Mouse (Mus musculus) left cerebral cortex, postnatal 25 days (tissue): ENCODE measurements around the gene Glra2. TPM values are rescaled to one million over a fixed set of nuclear protein-coding genes. Genes with fewer than 3 reads are reported as not detected.
"Not testable (repeated sequence)": the region's sequence is repeated elsewhere in the genome, so short reads cannot be mapped to it uniquely, and the experiment has no call there.

Experiments
- DNase-seq, 2 experiments: peaks; one replicate each; pipeline ENCODE4 v3.0.0; 2022; ENCODE audit warnings: low spot score in 2 of 2, mixed read lengths in 1 of 2
- intact Hi-C: fragments of 180-260 bp; cut with DNase I; formaldehyde crosslinking; loops from one replicate; pipeline ENCODE4 v1.15.1; 2025
- total RNA-seq, 2 experiments: library from RNA; stranded (reverse); gene quantifications; 2 replicates each; pipeline ENCODE4 v1.2.3; 2021

Gene Glra2
- 10 to 100 TPM; 13.1 TPM for total RNA-seq

- intact Hi-C loops = loop anchor here (5.0 kb wide), 1 partner anchor 135 kb away; no protein-coding TSS in a partner anchor
- peak; percentile 8 to 12 for DNase-seq
Observed at GRCm38 (mm10) chrX:165326939-165327698, at the start of gene Glra2. TSS of gene Glra2 (minus strand) at chrX:165327393.

- intact Hi-C loops = no loop called here
- DNase-seq = peak in 1 of 2 experiments; percentile 6
Observed at GRCm38 (mm10) chrX:165362798-165363197, 35.6 kb upstream of the Glra2 start.

GRCm38 (mm10) chrX:165344611-165345010, 17.4 kb upstream of the Glra2 start:
- intact Hi-C loops = no loop called here
- no peak for DNase-seq

GRCm38 (mm10) chrX:165327699-165328333, 623 bp upstream of the Glra2 start:
- peak; percentile 40 to 57 for DNase-seq
- intact Hi-C loops = loop anchor here (2.0 to 5.0 kb wide), 2 partner anchors 136 to 819 kb away; no protein-coding TSS in a partner anchor

- intact Hi-C loops = loop anchor here (5.0 kb wide), 2 partner anchors 134 to 954 kb away; partner anchors contain the start of gene Glra2
- DNase-seq = peak; percentile 4 to 48
Observed at GRCm38 (mm10) chrX:165193550-165193949, 133.6 kb downstream of the Glra2 start.

GRCm38 (mm10) chrX:165191170-165191569, 136.0 kb downstream of the Glra2 start:
- peak in 1 of 2 experiments; percentile 3 for DNase-seq
- intact Hi-C loops = loop anchor here (5.0 kb wide), 2 partner anchors 136 to 956 kb away; partner anchors contain the start of gene Glra2

- DNase-seq, intact Hi-C loops: not testable (repeated sequence)
Observed at GRCm38 (mm10) chrX:165182948-165183347, 144.2 kb downstream of the Glra2 start.

GRCm38 (mm10) chrX:165156549-165156948, 170.6 kb downstream of the Glra2 start:
- no peak for DNase-seq
- intact Hi-C loops = no loop called here

GRCm38 (mm10) chrX:165104171-165104570, 223.0 kb downstream of the Glra2 start:
- intact Hi-C loops = no loop called here
- DNase-seq = peak in 1 of 2 experiments; percentile 59
